Mouse (Mus musculus): ENCODE measurements around the gene Stk11.

Stk11 gene

DNA sequence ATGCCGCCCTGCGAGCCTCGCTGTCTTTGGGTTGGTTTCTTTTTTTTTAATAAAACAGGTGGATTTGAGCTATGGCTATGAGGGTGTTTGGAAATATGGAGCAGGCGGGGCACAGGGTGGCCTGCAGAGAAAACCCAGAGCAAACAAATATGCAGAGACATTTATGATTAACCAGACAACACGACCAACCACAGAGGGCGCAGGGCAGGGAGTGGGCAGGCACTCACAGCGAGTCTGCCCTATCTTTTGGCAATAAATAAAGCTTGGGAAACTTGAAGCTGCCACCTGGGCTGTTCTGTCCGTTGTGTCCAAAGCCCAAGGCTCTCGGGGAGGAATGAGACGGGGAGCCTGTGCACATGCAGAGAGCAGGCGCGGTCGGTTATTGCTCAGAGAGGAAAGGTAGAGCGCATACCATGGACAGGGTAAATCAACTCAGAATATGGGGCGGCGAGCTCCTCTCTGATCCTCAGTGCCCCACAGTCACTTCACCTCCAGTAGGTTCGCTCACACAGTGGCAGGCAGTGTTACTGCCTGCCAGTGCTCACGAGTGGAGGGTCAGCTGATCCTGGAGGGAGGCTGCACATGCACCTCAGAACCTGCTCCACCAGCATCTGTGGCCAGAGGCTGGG, 14.9 kb downstream of the Stk11 start:
- DNase-seq (ENCODE audit: low read depth) = no peak

DNA sequence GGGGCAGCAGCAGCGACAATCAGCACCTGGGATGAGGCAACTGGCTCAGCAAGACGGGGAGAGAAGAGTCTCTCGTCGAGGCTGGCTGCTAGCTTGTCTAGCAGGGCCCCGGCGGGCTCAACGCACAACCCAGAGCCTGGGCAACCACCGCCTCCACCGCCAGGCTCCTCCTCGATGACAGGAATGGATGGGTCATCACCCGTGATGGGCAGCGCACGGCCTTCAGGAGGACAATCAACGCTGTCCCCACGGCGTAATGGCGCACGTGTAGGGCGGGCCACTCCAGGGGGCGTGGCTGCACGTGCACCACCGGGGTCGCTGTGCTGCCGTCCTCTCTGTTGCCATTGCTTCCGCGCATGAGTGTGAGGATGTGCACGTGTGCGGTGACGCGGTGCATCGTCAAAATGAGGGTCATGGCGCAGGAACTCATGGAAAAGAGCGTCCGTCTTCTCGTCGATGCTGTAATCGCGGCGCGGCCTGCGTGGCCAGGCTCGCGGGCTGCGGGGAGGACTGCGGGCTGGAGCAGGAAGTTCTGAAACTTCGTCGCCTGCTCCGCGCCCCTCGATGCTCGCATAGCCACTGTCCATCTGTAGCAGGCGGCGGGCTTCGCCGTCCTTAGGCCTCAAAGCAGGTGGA, 15.8 kb downstream of the Stk11 start:
- no peak for DNase-seq (ENCODE audit: low read depth)

GRCm38 (mm10) chr10:80131952-80132350, 16.3 kb downstream of the Stk11 start:
- DNase-seq (ENCODE audit: low read depth) = no peak

DNA sequence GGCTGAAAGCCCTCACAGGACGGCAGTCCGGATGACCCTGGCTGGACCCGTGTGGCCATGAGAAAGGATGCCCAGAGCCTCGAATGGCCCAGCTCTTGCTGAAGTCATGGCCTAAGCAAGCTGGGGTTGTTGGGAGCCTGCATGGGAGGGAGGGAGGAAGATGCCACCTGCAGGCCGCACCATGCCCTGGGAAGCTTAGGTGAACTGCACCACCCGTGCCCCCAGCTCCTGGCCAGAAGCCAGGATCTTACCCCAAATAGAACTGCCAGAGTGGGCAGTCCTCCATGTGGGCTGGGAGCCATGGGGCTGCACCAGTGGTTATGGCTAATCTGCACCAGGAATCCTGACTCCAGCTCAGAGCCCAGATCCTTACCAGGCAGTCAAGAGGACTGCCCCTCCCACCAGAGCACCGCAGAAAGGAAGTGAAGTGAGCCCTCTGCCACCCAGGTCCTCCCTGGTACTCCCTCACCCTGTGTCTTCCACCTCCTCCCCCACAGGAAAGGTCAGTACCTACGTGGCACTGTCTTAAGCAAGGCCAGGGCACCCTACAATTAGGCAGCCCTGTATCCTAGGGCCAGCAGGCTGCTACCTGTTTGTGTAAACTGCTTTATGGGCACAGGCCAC, 17.7 kb downstream of the Stk11 start:
- no peak for DNase-seq (ENCODE audit: low read depth)

- no peak for DNase-seq (ENCODE audit: low read depth)
These were observed 18.8 kb downstream of the Stk11 start for GRCm38 (mm10) chr10:80134421-80134820.

GRCm38 (mm10) chr10:80135161-80135560, 19.6 kb downstream of the Stk11 start:
- DNase-seq (ENCODE audit: low read depth) = no peak

- no peak for DNase-seq (ENCODE audit: low read depth)
These were observed 20.0 kb downstream of the Stk11 start for GRCm38 (mm10) chr10:80135641-80136040.

DNA sequence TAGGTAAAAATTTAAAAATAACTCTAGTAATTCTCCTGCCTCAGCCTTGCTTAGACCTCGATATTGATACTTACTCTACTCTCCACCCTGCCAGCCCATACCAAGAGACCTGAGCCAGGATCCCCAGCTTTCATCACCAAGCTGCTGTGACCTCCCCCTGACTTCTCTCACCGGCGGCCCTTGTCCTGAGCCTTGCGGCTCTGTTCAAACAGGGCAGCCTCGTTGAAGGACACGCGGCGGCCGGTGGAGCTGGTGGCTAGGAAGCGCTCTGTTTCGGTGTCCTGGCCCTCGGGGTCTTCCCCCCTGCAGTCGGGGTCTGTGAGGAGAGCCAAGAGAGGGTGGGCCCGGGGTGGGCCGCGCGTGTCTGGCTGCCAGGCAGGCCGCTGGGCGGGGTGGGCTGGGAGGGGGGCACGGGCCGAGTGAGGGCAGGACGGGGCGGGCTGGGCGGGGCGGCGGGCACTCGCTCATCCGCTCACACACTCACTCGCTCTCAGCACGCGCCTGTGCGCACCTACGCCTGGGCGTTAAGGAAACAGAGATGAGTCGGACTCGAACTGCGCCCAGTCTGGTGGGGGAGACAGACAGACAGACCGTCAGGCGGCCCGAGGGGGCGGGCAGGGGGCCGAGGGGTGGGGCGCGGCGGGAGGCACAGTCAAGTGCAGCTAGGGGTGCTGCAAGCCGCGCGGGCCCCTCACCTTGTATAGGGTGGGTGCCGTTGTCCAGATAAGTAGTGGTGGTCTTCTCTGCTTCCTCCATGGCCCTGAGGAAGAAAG, 20.8 kb downstream of the Stk11 start:
- no peak for DNase-seq (ENCODE audit: low read depth)

- DNase-seq (ENCODE audit: low read depth) = no peak
These were observed 21.5 kb downstream of the Stk11 start for GRCm38 (mm10) chr10:80136952-80137625.

- no peak for DNase-seq (ENCODE audit: low read depth)
These were observed 22.3 kb downstream of the Stk11 start for GRCm38 (mm10) chr10:80137626-80138552.

- no peak for DNase-seq (ENCODE audit: low read depth)
These were observed 23.2 kb downstream of the Stk11 start, which contains the start of gene Atp5d for GRCm38 (mm10) chr10:80138553-80139438. TSS of gene Atp5d (plus strand) at chr10:80138632.

DNA sequence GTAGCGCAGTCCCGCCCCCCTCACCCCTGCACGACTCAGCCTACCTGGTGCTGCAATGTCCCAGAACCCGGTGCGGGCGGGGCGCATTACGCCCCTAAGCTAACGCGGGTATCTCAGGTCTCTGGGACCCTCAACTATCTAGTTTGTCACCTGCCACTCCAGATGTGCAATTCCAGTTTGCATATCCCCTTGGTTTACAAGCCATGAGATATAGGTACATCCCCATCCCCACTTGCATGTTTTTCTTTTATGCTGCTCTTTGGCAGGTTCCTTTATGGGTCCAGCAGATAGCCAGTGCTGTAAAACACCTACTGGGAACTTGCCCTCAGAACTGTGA, 23.8 kb downstream of the Stk11 start:
- no peak for DNase-seq (ENCODE audit: low read depth)

DNA sequence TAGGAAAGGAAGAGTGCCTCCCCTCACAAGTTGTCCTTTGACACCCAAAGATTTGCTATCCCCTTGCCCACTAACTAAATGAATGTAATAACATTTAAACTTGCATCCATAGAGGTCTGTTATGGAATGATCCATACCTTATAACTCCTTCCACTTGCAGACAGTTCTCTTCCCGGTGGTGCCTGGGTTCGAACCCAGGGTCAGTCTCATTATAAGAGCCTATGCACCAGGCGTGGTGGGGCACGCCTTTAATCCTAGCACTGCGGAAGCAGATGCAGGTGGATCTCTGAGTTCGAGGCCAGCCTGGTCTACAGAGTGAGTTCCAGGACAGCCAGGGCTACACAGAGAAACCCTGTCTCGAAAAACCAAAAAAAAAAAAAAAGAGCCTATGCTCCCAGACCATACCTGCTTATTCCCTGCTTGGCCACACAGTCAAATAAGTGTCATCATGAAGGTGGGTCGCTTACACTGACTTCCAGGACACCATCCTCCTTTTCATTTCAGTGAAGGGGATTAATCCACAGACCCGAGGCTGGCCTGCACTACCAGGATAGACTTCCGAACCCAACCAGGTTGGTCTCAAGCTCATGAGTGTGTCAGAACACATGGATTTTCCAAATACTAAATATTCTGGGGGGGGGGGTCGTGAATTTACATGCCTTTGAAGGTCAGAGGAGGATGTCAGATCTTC, 24.5 kb downstream of the Stk11 start:
- no peak for DNase-seq (ENCODE audit: low read depth)

DNA sequence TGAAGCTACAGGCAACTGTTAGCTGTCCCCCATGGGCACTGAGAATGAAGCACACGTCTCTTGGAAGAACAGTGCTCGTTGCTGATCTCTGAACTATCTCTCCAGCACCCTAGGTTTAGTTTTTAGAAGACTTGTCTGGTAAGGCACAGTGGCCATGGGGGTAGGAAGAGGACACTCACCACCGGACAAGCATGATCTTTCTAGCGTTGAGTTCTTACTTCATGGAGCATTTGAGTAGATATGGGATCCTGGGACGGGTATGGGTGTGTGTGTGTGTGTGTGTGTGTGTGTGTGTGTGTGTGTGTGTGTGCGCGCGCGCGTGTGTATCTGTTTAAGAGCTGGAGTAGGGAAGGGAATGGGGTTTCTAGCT, 25.0 kb downstream of the Stk11 start, which contains the start of gene Cbarp:
Cbarp (minus strand) TSS at position 170 of the 370 bp plus-strand sequence.
- no peak for DNase-seq (ENCODE audit: low read depth)

DNA sequence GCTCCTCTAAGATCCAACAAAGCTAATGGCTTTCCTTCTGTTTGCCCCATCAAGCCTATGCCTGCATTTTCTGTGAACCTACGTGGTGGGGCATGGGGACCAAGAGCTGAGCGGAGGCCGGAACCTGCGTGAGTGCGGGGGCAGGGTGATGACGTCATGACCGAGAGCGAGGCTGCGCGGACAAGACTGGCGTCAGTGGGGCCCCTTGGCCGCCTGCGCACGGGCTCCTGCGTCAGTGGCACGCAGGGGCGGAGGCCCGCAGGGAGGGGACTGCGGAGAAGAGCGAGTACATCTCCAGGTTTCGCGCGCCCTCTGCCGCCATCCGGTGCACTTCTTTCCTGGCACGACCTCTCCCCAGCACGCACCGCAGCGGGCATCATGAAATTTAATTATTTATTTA, 25.6 kb downstream of the Stk11 start:
- peak; percentile 92 for DNase-seq (ENCODE audit: low read depth)

GRCm38 (mm10) chr10:80141786-80142529, 26.4 kb downstream of the Stk11 start:
- peak; percentile 99 for DNase-seq (ENCODE audit: low read depth)

- no peak for DNase-seq (ENCODE audit: low read depth)
These were observed 26.9 kb downstream of the Stk11 start for GRCm38 (mm10) chr10:80142530-80142925.

GRCm38 (mm10) chr10:80143664-80144063, 28.1 kb downstream of the Stk11 start:
- DNase-seq (ENCODE audit: low read depth) = no peak

DNA sequence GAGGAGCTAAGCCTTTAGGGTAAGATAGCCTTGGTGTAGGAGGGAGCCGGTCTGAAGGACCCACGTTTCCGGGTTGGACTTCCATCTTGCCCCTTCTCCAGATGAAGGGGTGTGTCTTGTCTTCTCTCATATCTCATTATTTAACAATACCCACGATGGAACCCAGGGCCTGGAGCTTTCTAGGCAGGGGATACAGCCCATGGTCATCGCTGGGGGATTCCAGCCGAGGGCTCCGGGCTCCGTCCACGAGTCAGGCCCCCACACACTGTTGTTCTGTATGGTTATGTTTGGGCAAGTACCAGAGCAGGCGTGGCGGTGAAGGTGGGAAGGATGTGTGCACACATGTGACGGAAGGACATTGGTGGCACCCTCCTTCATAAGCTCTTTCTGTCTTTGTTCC, 28.6 kb downstream of the Stk11 start:
- DNase-seq (ENCODE audit: low read depth) = no peak
